Mouse (Mus musculus): ENCODE data around the gene Cacna1b.

The Cacna1b gene

GRCm38 (mm10) chr2:24763115-24763557 lies at the start of gene Cacna1b:
Gene Cacna1b (minus strand): TSS chr2:24763152.
- DNase-seq (ENCODE audit: low spot score in 2 of 2), result peak; percentile 80 to 83

- no peak for DNase-seq (ENCODE audit: low spot score in 2 of 2)
Measured at GRCm38 (mm10) chr2:24809746-24810145, 46.8 kb upstream of the Cacna1b start.

- no peak for DNase-seq (ENCODE audit: low spot score in 2 of 2)
Measured at GRCm38 (mm10) chr2:24807691-24808090, 44.7 kb upstream of the Cacna1b start.

DNA sequence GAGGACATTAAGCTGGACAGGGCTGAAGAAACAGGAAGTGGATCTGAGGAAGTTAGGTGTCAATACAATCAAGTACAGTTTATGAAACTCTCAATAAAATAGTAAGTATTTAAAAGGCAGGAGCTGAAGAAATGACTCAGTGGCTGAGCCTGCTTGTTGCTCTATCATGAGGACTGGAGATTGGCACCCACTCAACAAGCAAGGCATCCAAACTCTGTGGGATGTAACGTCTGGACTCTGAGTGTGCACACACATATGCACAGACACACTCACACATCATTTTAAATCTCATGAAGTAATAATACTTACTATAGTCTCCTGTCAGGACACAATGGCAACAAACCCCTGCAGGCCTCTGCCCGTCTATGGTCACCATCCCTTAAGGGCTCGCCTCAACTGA lies 44.1 kb upstream of the Cacna1b start:
- DNase-seq (ENCODE audit: low spot score in 2 of 2), result no peak

DNA sequence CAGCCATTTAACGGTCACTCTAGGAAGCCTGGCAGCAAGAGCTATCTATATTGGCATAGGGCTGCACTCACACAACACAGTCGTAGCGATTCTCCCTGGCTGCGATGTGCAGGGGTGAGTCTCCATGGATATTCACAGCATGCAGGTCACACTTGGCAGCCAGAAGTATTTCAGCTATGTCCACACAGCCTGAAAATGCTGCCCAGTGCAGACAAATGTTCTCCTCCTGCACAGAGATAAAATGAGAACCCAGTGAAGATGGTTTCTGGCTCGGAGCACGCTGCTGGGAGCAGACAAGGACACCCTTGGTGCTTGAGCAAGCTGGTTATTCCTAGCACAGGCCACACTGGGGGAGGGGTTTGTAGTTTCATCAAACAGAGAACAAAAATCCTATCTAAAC lies 43.2 kb upstream of the Cacna1b start:
- peak in 1 of 2 experiments; percentile 12 for DNase-seq (ENCODE audit: low spot score in 2 of 2)

GRCm38 (mm10) chr2:24805621-24806020 lies 42.7 kb upstream of the Cacna1b start:
- no peak for DNase-seq (ENCODE audit: low spot score in 2 of 2)

GRCm38 (mm10) chr2:24796833-24797457 lies 34.0 kb upstream of the Cacna1b start:
- no peak for DNase-seq (ENCODE audit: low spot score in 2 of 2)

- DNase-seq (ENCODE audit: low spot score in 2 of 2), result no peak
Measured at GRCm38 (mm10) chr2:24787250-24787649, 24.3 kb upstream of the Cacna1b start.

- DNase-seq (ENCODE audit: low spot score in 2 of 2), result no peak
Measured at GRCm38 (mm10) chr2:24781253-24781652, 18.3 kb upstream of the Cacna1b start.

DNA sequence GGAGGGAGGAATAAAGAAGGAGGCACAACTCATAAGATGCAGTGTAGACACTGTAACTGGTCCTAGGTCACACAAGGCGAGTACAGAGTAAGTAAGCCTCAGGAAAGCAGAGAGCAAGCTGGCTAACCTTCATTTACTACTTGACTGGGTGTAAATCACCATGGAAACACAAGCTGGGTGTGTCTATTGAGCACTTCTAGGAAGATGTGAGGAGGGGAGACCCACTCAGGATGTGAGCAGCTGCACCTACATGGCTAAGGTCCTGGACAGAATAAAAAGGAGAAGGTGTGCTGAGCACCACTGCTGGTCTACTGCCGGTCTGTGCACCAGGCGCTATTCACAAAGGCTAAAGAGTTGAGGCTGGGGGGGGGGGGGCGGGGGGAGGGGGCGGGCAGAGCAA lies 13.9 kb upstream of the Cacna1b start:
- no peak for DNase-seq (ENCODE audit: low spot score in 2 of 2)

DNA sequence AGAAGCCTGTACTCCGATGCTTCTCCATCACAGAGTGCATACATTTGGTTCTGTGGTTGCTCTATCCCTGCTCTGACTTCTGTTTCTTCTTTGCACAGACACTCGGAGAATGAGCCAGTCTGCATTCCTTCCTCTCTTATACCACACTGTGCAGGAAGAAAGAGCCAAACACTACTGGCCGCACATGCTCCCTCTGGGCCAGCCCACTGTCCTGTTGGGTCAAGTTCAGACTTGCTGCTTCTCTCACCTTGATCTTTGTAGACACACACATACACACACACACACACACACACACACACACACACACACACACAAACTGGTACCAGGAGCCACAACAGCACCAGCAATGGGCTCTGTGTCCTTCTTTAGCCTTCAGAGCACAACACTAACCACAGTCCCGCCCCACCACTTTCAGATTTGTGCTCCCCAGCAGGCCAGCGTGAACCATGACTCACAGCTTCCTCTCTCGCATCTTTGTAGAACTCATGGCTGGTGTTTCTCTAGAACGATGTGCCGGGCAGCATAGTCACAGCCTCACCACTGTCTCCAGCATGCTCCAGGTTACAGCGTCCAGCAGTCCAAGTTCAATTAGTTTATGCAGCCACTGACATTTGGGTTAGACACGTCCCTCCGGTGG lies 13.1 kb upstream of the Cacna1b start:
- no peak for DNase-seq (ENCODE audit: low spot score in 2 of 2)

- DNase-seq (ENCODE audit: low spot score in 2 of 2), result no peak
Measured at GRCm38 (mm10) chr2:24774832-24775231, 11.9 kb upstream of the Cacna1b start.

- DNase-seq (ENCODE audit: low spot score in 2 of 2), result no peak
Measured at GRCm38 (mm10) chr2:24770861-24771260, 7.9 kb upstream of the Cacna1b start.

DNA sequence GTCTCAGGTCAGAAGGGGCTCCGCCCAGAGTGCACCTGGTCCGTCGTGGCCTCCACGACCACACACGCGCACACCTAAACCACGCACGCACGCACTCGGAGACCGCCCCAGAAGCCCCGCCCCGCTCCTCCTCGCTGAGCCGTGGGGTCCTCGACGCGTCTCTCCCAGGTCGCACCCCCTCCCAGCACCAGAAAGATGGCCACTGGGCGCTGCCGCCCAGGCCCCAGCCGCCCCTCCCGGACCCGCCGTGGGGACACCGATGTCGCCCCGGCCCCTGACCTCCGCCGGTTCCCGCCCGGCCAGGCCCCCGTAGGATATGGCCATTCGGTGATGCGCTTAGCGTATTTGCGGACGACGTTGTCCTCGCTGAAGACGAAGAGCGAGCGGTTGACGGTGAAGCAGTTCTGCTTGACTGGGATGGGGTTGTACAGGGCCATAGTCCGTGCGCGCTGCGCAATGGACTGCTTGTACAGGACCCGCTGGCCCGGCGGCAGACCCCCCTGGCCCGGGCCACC lies 449 bp downstream of the Cacna1b start:
- DNase-seq (ENCODE audit: low spot score in 2 of 2), result peak; percentile 21 to 45

- DNase-seq (ENCODE audit: low spot score in 2 of 2), result peak; percentile 43 to 46
Measured at GRCm38 (mm10) chr2:24761923-24762445, 968 bp downstream of the Cacna1b start.

- peak; percentile 48 to 59 for DNase-seq (ENCODE audit: low spot score in 2 of 2)
Measured at GRCm38 (mm10) chr2:24755276-24755675, 7.7 kb downstream of the Cacna1b start.

DNA sequence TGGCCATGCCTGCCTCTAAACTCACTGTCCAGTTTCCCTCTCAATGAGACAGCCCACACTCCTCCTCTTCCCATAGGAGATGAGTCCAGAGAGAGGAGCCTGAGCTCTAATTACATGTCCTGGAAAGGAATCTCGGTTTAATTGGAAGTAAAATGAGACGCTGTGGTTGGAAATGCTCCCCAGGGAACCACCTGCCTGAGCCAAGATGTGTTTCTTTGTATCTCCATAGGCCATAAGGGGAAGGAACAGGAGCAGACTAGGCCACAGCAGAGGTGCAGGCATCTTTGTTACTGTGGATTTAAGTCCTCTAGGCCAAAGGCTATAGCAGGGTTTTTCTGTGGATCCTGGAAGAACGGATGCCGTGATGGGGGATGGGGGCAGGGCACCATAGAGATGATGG lies 10.4 kb downstream of the Cacna1b start:
- DNase-seq (ENCODE audit: low spot score in 2 of 2), result no peak

- no peak for DNase-seq (ENCODE audit: low spot score in 2 of 2)
Measured at GRCm38 (mm10) chr2:24750051-24750450, 12.9 kb downstream of the Cacna1b start.

GRCm38 (mm10) chr2:24747878-24748277 lies 15.1 kb downstream of the Cacna1b start:
- DNase-seq (ENCODE audit: low spot score in 2 of 2), result no peak

- DNase-seq (ENCODE audit: low spot score in 2 of 2), result no peak
Measured at GRCm38 (mm10) chr2:24739701-24740100, 23.3 kb downstream of the Cacna1b start.

DNA sequence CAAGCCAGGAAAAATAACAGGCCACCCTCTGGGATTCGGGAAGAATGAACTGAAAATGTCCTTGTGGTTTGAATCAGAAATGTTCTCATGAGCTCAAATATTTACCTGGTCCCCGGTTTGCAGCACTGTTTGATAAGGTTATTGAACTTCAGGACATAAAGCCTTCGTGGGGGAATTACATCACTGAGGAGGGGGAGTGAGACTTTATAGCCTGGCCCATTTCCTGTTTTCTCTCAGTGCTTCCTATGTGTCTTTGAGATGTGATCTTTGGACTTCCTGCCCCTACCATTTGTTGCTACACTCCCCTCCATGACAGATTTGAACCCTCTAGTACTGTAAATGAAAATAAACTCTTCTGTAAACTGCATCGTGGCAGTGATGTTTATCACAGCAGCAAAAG lies 29.8 kb downstream of the Cacna1b start:
- DNase-seq (ENCODE audit: low spot score in 2 of 2), result no peak

- no peak for DNase-seq (ENCODE audit: low spot score in 2 of 2)
Measured at GRCm38 (mm10) chr2:24725865-24726264, 37.1 kb downstream of the Cacna1b start.
